Mouse (Mus musculus) MEL (cell line): Measurements from ENCODE around the gene Pigyl.

Experiments used
- CTCF ChIP-seq, 3 experiments: IDR thresholded peaks in 2 of 3; conservative IDR thresholded peaks in 1 of 3; 2 replicates each; pipeline ENCODE4 v1.5.1; 2011 to 2012; ENCODE audit warnings: low read length in 3 of 3, low read depth in 2 of 3, mild to moderate bottlenecking in 2 of 3, improper control_type of control experiment in 1 of 3, inconsistent platforms in 1 of 3, mixed read lengths in 1 of 3, moderate library complexity in 1 of 3; ENCODE audit not compliant: control insufficient read depth in 1 of 3, insufficient read depth in 1 of 3, poor library complexity in 1 of 3, severe bottlenecking in 1 of 3
- MAFK ChIP-seq: IDR thresholded peaks from 2 replicates; pipeline ENCODE4 v1.6.1; 2011; ENCODE audit warnings: low read depth, mild to moderate bottlenecking, low read length, improper control_type of control experiment, borderline replicate concordance
- USF1 ChIP-seq: IDR thresholded peaks from 2 replicates; pipeline ENCODE4 v1.6.1; 2014; ENCODE audit warnings: low read depth, mild to moderate bottlenecking, inconsistent platforms, low read length, improper control_type of control experiment, moderate library complexity

DNA sequence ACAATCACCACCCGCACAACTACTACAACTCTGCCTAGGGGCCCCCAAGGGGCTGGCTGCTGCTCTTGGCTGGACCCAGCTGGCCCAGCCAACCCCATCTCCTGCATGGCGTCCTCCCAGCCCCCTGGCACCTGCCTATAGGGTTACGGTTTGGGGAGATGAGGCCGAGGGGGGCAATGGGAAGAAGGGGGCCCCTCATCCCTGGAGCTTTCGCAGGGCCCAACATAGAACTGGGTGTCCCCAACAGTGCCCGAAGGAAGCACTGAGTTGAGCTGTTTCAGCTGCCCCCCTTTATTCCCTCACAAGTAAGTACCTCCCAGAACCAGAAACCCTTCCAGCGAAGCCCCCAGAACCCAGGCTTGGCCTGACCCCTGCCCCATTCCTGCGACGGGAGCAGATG lies 48.5 kb upstream of the Pigyl start:
- TF ChIP-seq USF1 (no peak), CTCF (IDR thresholded peaks at IDR 0.05 in 2 of 3, conservative IDR thresholded peaks at IDR 0.05 in 1 of 3; ENCODE audit: control insufficient read depth in 1 of 3, insufficient read depth in 1 of 3, low read depth in 2 of 3, low read length in 3 of 3, poor library complexity in 1 of 3, severe bottlenecking in 1 of 3) (no peak), MAFK (no peak)
